In the genomic region with DNA sequence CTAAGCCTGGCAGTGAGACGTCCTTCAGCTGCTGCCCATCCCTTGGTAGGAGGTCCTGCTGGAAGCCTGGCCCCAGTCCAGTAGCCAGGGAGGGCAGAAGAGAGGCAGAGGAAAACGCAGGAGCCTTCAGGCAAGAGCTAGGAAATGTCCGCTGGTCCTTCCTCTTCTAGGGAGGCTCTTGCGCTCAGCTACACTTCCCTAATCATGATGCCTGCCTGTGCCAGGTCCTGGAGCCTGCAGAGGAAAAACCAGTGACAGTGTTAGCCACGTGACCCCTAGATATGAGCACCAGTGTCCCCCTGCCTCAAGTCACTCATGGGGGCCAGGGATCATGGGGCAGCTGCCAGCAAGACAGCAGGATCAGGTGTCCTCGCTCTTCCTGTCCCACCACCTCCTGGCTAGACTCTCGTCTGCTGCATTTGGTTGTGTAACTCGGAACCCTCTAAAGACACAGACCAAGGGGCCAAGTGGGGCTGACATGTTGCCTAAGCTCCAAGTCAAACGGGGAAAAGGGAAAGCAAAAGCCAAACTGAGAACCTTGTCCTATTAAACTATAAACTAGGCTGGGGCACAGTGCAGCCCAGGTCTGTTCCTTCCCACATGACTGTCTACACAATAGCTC, we compare ENCODE assay signal across 8 mouse cellular contexts. TPM values are rescaled to one million over a fixed set of nuclear protein-coding genes. Genes with fewer than 3 reads are reported as not detected.
DNase-seq lines count a peak whose midpoint lies in the region; ATAC-seq and TF ChIP-seq lines count a peak whose summit lies in the region.

No protein-coding gene starts in this region.

- peak; percentile 98 for DNase-seq in heart, adult 11 months
- DNase-seq in heart, adult 9 months (ENCODE audit: low spot score in 2 of 2), result no peak
- DNase-seq in adrenal gland, adult 8-10 months, result peak; percentile 76
- no peak for DNase-seq in limb, embryonic 10.5 days (ENCODE audit: low spot score)
- no peak for DNase-seq in layer of hippocampus, adult 11-12 months (ENCODE audit: low spot score)

- H3K9me3 ChIP-seq in heart, embryonic 11.5 days (replicated peaks; ENCODE audit: control insufficient read depth, low read length), result no peaks in the 10 kb centered on the region
- no peaks in the 10 kb centered on the region for H3K9me3 ChIP-seq in limb, embryonic 10.5 days (replicated peaks)

- H3K4me1 ChIP-seq in heart, embryonic 11.5 days (ENCODE audit: control insufficient read depth, insufficient read depth, low read length), result peaks cover 56% of the 10 kb centered on the region
- H3K4me1 ChIP-seq in limb, embryonic 10.5 days, result peaks cover 62% of the 10 kb centered on the region

- H3K4me3 ChIP-seq in heart, embryonic 11.5 days (ENCODE audit: low read depth, low read length), result no peak overlapping the region
- no peak overlapping the region for H3K4me3 ChIP-seq in limb, embryonic 10.5 days
- no peak overlapping the region for H3K4me3 ChIP-seq in myocyte

- peak overlapping the region; percentile 92 for H3K27ac ChIP-seq in heart, embryonic 11.5 days (ENCODE audit: low read depth, low read length)
- H3K27ac ChIP-seq in limb, embryonic 10.5 days, result peak overlapping the region; percentile 92; the same call in 1 of the 2 replicates

- peaks cover 87% of the 10 kb centered on the region for H3K79me2 ChIP-seq in myocyte (ENCODE audit: control insufficient read depth, insufficient read depth)

- peaks cover 9% of the 10 kb centered on the region; the same call in 1 of the 2 replicates for H3K36me3 ChIP-seq in heart, embryonic 11.5 days (ENCODE audit: control insufficient read depth, insufficient read depth, low read length)
- H3K36me3 ChIP-seq in limb, embryonic 10.5 days, result peaks cover 48% of the 10 kb centered on the region
- H3K36me3 ChIP-seq in myocyte (ENCODE audit: control insufficient read depth, insufficient read depth), result peaks cover 20% of the 10 kb centered on the region

- TF ChIP-seq POLR2A in myocyte (IDR thresholded peaks at IDR 0.05; ENCODE audit: insufficient read length, low read depth), result no peak

- peak overlapping the region; percentile 17; the same call in 1 of the 2 replicates for H3K9ac ChIP-seq in heart, embryonic 11.5 days (ENCODE audit: low read depth, low read length)

- 67% methylated on average over 9 of the region's 9 CpGs for WGBS in heart, embryonic 11.5 days (ENCODE audit: insufficient replicate concordance)
- WGBS in limb, embryonic 10.5 days, result 87% methylated on average over 9 of the region's 9 CpGs

- no peak overlapping the region for H3K4me2 ChIP-seq in heart, embryonic 11.5 days
- H3K4me2 ChIP-seq in myocyte (ENCODE audit: low read depth), result peak overlapping the region; percentile 22

- H3K27me3 ChIP-seq in heart, embryonic 11.5 days (ENCODE audit: control insufficient read depth, insufficient read depth, low read length), result no peaks in the 10 kb centered on the region
- no peaks in the 10 kb centered on the region for H3K27me3 ChIP-seq in limb, embryonic 10.5 days (ENCODE audit: low read depth, poor library complexity, severe bottlenecking)
- no peaks in the 10 kb centered on the region for H3K27me3 ChIP-seq in myocyte (ENCODE audit: control insufficient read depth, insufficient read depth, insufficient read length)

- no peak overlapping the region for H3ac ChIP-seq in myocyte (ENCODE audit: control insufficient read depth, insufficient read length)

- ATAC-seq in heart, embryonic 11.5 days (replicated peaks; ENCODE audit: insufficient number of reproducible peaks, low FRiP score, low TSS enrichment), result no peak
- ATAC-seq in inflammation-experienced regulatory T-cells, adult 6 months, result no peak

TF ChIP-seq in myocyte, 11 proteins besides CTCF, POLR2A, EP300 and RAD21:
- no peak for TF ChIP-seq POLR2AphosphoS2 (IDR thresholded peaks at IDR 0.05; ENCODE audit: insufficient read length, low read depth)
- TF ChIP-seq MYOG (IDR thresholded peaks at IDR 0.05; ENCODE audit: control insufficient read depth in 1 of 3, insufficient read depth in 1 of 3, insufficient read length in 2 of 3, low read depth in 2 of 3), result peak in 1 of 3 experiments; percentile 20
TF ChIP-seq in myocyte: peak in this region for 1.

RNA-seq across cellular contexts. Expression of gene Pnma1, which starts 26.0 kb away (rescaled TPM):
- under 1 TPM; 0.09 to 0.56 (median 0.35) TPM for total RNA-seq in adrenal gland, adult 8-10 months (2022)
- 0.50 and 0.62 TPM in 2 replicates for polyA plus RNA-seq in heart, embryonic 11.5 days (2014; fragmentation: Nextera tagmentation; extraction: Ambion mirVana)
- polyA plus RNA-seq in limb, embryonic 10.5 days (2016; fragmentation: Nextera tagmentation; extraction: Ambion mirVana), result 1.2 TPM in 2 replicates
- 0.46 TPM for polyA plus RNA-seq in myocyte (2012; fragmentation: generic; extraction: Trizol)
- under 1 TPM in 2 of 3 experiments, not detected in 1; 0.40 to 0.44 TPM for polyA plus RNA-seq in inflammation-experienced regulatory T-cells, adult 6 months (2017; shearing (Covaris generic))

RNA-seq across cellular contexts. Expression of gene Elmsan1, which starts 44.4 kb away (rescaled TPM):
- total RNA-seq in adrenal gland, adult 8-10 months (2022), result 10 to 100 TPM; 21.2 to 31.2 (median 27.3) TPM
- polyA plus RNA-seq in heart, embryonic 11.5 days (2014; fragmentation: Nextera tagmentation; extraction: Ambion mirVana), result 5.9 and 7.1 TPM in 2 replicates
- 9.2 and 10.7 TPM in 2 replicates for polyA plus RNA-seq in limb, embryonic 10.5 days (2016; fragmentation: Nextera tagmentation; extraction: Ambion mirVana)
- polyA plus RNA-seq in myocyte (2012; fragmentation: generic; extraction: Trizol), result 13.7 TPM
- polyA plus RNA-seq in inflammation-experienced regulatory T-cells, adult 6 months (2017; shearing (Covaris generic)), result 1 to 10 TPM; 3.9 to 9.5 (median 7.2) TPM

Comparison
In these comparisons a context has a peak if more than half of its experiments do, and no peak if none do; other contexts are left out.
1. DNase-seq: peak in heart, adult 11 months (single experiment) and adrenal gland, adult 8-10 months (single experiment); none in heart, adult 9 months (0 of 2), limb, embryonic 10.5 days (single experiment) and layer of hippocampus, adult 11-12 months (single experiment).